Mouse (Mus musculus) urinary bladder, postnatal 10 days (tissue): ENCODE measurements at regions not wholly inside any gene's neighbourhood (a gene's known extent, or its start where the extent isn't known, plus 50 kb on each side); places are given as distances from the start of the nearest gene placed in this dataset.
"Not testable (repeated sequence)": the region's sequence is repeated elsewhere in the genome, so short reads cannot be mapped to it uniquely, and the experiment has no call there.

ENCODE experiments used
- DNase-seq: peaks from one replicate; pipeline ENCODE4 v3.0.0; 2022; ENCODE audit warnings: low spot score

DNA sequence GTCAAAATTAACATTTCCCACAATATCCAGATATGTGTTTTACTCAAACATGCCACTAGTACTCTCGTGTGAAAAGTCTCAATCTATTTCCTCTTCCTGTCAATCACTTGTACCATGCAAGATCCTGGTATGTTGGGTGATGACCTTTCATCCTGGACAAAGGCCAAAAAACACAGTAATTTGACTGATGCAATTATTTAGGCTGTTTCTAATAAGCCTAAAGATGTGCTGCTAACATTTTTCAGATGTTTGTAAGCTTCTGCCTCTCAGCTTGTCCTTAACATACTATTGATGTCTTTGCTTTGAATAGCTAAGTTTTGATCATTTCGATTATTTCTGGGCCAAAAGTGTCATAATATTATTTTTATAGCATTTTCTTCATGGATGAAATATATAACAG is 418.4 kb upstream of the Arrdc4 start:
- DNase-seq, result no peak

DNA sequence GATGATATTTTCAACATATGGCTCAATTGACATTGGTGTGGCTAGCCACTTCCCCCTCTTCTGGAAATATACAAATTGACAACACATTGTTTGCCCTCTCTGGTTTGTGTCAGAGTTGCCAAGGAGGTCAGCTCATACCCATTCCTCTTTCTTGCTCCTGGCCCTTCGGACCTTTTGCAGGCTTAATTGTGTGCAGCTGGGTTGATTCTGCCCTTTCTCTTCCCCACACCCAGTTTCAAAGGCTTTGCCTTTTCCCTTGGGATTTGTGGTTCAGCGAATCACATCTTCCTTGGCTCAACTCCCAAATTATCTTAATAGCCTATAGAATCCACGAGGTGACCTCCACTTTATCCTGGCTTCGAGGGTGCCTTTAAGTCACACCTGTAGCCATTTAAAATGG is 412.9 kb upstream of the Arrdc4 start:
- no peak for DNase-seq

DNA sequence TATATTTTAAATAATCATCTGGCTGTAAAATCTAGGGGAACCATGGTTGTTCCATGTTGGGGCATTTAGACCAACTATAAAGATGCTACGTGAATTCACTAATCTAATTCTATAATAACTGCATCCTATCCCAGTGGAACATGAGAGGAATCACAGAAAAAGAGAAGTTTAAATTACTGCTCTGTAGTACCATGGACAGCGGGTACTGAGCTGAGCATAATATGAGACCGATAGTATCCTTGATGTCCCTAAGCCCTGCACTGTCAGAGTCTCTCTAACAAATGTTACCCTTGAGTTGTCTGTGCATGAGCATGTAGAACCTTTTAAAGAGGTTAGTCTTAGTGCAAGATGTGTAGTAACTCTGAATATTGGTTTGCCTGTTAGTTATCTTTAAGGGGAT is 393.3 kb upstream of the Arrdc4 start:
- DNase-seq, result no peak

DNA sequence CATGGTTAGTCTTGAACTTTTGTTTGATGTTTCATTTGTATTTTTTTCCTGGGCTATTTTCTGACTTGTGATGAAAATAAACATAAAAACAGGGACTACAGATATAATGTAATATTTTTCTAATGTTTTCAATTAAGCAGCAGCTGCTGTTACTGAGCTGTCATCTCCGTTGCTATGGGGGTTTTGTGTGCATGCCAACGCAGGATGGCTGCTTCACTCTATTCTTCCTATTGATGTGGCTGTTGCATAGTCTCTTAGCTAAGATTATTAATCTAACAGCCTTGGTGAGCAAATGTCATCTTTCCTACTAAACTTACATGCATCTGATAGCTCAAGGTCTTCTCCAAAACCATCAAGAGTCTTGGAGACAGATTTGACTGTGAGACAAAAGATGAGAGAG is 384.4 kb upstream of the Arrdc4 start:
- DNase-seq, result no peak

DNA sequence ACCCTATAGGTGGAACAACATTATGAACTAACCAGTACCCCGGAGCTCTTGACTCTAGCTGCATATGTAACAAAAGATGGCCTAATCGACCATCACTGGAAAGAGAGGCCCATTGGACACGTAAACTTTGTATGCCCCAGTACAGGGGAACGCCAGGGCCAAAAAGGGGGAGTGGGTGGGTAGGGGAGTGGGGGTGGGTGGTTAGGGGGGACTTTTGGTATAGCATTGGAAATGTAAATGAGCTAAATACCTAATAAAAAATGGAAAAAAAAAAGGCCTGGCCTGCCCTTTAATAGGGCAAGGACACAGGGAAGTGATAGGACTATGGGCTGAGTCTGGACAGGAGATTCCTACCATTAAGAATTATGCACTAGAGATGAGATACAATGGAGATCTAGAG is 352.7 kb upstream of the Arrdc4 start:
- DNase-seq, result not testable (repeated sequence)

DNA sequence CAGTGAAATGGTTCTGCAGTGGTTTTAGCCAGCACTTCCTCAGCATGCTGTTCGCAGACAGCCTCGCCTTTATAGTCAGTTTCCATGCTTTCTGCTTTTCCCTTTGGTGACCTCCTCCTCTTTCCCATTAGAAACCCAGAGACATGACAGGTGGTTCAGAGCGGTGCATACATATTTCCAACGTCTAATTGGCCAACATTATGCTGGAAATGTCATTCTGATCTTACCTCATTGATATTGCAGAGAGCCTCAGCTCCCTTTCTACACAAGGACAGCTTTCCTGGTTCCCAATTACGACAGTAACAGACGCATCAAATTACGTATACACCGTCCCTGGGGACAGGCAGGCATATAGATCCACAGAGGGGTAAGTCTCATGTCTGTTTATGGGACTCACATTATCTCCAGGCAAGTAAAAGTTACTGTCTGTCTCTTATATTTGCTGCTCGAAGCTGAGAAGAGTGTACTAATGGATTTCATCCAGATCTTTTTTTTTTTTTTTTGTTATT is 348.6 kb upstream of the Arrdc4 start:
- DNase-seq, result no peak

DNA sequence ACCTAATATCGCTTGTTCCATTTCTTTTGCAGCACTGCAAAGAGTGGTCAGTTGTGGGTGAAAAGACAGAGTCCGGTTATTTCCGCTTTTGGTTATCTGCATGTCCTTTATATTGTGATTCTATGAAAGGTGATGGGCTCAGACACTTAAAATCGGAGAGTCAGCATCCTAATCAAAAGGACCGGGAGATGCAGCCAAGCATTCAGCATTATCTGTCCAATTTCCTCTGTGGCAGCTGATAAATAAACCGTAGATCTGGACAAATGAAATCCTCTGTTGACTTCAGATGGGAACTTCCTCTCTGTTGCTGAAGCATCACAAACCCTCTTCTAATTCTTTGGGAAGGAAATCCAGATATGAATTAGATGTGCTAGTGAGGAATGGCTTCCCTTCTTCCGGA is 325.7 kb upstream of the Arrdc4 start:
- DNase-seq, result no peak

DNA sequence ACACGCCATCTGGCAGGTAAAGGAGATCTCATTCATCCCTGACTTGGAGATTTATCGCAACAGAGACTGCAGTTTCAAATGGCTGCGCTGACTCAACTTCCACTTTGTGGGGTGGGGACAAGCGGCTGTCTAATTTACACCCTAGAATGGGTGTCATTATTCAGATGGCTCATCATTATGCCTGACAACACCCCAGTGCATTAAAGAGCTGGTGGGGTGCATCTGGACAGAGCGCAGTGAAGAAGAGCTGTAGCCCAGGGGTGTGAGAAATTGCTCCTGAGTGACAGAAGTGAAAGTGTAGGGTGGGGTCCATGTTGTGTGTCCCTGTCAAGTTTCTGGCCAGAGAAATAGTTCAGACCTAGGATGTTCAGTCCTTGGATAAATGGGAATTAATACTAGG is 314.0 kb upstream of the Arrdc4 start:
- DNase-seq, result no peak

DNA sequence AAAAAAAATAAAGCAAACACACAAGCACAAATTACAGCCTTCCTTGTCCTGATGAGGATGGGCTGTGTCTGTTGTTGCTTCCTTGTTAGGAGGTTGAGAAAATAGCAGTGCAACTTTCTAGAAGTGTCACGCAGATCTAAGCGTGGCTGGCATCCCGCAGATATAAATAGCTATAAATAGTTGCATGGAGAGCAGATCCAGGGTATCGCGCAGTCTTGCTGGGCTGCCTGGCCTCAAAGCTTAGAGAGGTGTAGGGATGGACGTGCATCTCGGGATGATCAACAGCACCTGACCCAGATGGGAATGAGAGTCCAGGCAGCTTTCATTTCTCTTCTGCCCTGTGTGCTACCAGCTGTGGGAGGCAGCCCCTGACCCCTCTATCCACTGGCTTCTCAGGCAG is 313.5 kb upstream of the Arrdc4 start:
- DNase-seq, result no peak

DNA sequence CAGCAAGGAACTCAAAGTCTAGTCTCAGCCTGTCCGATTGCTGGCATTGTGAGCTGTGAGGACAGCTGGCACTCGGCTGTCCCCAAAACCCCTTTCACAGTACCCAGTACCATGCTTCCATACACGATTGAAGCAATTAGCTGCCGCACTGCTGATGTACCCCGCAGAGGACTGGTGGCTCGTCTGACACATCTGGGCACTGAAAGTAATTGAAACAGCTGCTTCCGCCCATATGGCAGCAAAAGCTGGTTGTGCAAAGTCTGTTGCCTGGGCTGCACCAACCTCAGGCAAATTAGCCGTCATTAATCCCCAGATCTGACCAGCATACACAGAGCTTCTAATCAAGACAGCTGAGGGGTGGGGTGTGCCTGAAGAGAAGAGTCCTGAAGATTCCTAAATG is 313.1 kb upstream of the Arrdc4 start:
- no peak for DNase-seq

DNA sequence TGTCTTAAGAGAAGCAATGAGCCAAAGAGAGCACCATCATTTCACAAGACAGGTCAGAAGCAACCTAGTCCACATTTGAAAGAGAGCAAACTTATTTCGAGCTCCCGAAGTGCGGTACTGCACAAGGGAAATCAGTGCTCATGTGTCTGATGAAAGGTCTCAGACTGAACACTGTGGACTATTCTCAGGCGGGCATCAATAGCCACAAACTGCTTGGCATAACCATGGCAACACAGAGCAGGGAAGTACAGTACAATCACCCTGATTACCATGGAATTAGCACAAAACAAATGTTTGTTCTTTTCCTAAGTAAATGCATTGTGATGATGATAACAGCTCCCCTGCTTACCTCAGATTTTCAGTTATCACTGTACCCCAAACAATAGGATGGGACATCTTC is 312.2 kb upstream of the Arrdc4 start:
- DNase-seq, result no peak

DNA sequence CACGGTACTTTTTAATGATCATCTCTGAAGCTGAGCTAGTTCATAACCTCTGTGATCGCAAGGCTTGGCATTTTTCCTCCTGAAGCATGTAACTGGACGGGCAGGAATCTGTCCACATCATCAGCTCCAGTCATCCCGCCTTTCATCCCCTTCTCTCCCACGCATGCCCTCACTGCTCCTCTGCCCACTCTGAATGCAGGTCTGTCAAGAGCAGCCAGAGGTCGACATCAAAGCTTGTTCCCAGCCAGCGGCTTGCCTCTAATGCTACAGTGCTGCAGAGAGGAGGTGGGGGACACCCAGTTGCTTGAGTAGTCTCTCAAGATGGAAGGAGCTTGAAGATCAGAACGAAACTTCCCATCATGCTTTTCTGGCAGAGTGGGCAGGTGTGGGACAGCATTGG is 267.5 kb upstream of the Arrdc4 start:
- DNase-seq, result no peak

DNA sequence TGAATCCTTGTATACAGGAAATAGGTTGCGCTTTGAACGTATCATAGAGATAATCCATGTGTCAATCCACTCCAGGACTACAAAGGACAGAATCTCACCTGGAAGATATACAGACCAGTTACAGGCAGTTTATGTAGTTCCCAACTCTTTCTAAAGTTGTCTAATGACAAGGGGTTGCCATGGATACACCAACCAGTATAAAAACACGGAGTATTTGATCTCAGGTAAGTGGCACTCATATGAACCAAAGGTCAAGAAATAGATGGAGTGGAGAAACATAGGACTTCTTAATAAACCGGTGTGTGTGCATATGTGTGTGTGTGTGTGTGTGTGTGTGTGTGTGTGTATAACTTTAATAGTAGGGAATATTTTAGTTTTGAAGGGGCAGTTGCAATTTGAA is 266.0 kb upstream of the Arrdc4 start:
- no peak for DNase-seq

DNA sequence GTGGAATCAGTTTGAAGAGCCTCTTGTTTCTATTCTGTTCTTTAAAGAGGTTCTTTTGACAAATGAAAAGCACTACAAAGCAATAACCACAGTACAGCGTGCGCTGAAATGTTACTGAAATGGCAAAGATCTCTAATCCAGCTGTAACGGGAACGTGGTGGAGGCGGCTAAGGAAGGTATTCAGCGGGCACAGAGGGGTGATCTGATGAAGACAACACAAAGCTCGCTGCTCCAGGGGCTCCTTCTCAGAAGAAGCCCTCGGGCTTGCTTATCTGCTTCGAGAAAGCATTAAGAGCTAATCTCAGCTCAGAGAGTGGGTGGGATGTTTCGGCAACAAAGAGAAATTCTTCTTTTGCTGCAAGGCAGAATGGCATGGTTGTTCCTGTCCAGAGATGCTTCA is 258.2 kb upstream of the Arrdc4 start:
- no peak for DNase-seq

DNA sequence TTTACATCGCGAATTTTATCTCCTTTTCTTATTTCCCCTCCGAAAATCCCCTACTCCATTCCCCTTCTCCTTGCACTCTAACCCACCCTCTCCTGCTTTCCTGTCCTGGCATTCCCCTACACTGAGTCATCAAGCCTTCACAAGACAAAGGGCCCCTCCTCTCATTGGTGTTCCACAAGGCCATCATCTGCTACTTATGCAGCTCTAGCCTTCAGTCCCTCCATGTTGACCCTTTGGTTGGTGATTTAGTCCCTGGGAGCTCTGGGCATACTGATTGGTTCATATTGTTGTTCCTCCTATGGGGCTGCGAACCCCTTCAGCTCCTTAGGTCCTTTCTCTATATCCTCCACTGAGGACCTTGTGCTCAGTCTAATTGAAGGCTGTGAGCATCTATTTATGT is 239.0 kb upstream of the Arrdc4 start:
- no peak for DNase-seq

DNA sequence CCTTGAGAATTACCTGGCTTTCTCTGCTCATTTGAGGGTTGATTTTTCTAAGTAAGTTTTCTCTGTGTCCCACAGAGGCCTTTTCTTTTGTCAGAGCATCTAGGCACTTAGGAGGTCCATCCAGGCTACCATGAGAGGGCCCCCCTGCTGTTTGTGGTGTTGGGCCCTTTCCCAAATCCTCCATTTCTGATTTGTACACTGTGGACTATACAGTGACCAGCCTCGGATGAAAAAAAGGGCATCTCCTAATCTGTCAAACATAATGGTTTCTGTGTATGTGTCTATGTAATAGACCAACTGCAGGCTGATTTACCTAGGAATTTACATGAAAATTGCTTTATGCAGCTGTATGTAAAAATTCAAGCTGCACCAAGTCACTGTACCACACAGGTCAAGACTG is 234.9 kb upstream of the Arrdc4 start:
- DNase-seq, result no peak

DNA sequence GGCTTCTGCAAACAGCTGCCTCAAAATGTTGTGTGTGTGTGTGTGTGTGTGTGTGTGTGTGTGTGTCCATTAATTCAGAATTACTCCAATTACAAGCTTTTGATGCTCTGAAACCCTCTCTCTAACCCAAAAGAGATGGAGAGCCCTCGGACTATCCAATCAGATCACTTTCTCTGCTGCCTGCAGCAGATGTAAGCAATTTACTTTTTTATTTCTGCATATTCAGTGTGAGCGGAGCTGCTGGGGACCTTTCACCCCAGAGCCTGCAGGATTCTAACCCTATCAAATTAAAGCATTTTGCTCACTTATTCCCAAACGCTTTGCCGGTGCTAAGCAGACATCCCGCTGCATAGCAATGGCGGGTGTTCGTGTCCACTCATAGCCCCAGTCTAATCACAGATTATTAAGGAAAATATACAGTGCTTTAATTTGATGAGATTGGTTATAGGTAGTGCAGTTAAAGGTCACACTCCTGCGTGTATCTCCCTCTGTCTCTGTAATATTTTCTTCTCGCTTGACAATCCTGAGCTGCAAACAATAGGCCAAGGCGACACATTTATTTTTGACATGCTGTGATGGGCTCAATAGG is 234.0 kb upstream of the Arrdc4 start:
- no peak for DNase-seq

DNA sequence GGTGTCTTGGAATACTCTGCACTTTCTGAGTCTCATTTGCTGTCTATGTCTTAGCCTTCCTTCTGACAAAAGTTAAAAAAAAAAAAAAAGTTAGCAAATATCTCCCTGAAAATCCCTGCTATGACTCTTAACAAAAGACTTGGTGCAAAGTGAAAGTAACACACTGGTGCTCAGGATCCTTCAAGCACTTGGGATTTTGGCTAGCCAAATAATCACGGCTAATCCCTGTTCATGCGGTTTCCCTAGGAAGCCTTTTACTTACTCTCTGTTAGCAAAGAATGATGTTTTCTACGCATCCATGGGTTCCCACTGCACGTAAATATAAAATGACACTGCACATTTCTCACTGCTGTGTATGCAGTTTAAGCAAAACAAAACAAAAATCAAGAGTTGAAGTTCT is 229.5 kb upstream of the Arrdc4 start:
- no peak for DNase-seq

DNA sequence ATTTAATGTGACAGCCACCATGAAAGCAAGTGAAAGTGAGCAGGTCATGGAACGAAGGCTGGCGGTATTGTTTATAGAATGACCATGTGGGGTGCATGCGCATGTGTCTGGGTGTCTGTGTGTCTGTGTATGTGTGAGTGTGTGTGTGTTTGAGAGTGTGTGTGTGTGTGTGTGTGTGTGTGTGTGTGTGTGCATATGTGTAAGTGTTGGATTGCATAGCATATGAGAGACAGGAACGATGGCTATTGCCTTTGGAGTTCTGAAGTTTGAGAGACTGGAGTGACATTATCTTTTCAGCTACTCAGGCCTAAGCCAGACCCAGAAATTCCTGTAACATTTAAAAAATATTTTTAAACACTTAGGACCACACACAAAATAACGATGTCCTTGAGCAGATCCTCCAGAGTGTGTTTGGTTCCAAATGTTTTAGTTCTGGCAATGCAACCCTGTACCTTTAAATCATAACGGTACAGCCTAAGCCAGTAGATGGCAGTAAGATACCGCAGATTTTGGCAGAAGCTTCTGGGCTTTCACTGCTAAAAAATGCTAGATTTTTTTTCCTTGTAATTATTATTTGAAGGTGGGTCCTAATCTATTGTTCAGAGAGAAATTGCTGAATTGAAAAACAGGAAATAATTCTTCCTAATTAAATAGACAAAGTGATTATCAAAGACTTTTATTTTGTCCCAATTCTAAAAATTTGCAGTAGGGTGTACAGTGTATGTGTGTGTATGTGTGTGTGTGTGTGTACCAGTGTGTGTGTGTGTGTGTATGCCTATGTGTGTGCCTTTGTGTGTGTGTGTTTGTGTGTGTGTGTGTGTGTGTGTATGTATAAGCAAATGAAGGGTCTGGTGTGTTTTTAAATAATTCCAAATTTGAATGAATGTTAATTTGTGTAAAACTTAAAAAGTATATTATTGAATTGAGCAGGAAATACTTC is 228.0 kb upstream of the Arrdc4 start:
- no peak for DNase-seq

DNA sequence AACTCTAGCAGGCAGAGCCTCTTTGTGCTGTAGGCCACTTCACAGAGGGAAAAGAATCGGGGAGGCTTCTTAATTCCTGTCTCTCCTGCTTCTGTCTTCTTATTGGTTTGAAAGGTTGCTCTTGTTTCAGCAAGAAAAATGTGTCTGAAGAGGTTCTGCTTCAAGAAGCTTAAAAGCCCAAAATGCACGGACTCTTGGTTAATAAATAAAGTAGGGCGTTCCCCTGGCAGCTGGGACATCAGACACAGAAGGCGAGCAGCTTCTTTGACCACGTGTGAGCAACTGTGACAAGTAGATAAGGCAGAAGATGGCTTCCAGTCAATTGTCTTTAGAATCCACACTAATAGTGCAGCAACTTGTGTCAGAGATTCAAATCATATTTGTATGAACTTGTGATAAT is 226.9 kb upstream of the Arrdc4 start:
- DNase-seq, result no peak

DNA sequence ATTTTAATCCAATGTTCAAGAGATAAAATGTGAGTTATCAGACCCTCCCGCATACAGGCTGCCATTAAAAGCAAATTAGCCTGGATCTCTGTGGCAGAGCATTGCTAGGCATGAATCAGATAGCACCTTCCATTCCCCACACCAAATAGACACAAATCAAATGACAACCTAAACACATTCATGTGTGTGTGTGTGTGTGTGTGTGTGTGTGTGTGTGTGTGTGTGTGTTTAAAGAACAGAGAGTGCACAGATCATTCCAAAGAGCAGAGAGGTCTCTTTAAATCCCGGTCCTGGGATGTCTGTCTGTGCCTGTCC is 226.5 kb upstream of the Arrdc4 start:
- DNase-seq, result no peak

DNA sequence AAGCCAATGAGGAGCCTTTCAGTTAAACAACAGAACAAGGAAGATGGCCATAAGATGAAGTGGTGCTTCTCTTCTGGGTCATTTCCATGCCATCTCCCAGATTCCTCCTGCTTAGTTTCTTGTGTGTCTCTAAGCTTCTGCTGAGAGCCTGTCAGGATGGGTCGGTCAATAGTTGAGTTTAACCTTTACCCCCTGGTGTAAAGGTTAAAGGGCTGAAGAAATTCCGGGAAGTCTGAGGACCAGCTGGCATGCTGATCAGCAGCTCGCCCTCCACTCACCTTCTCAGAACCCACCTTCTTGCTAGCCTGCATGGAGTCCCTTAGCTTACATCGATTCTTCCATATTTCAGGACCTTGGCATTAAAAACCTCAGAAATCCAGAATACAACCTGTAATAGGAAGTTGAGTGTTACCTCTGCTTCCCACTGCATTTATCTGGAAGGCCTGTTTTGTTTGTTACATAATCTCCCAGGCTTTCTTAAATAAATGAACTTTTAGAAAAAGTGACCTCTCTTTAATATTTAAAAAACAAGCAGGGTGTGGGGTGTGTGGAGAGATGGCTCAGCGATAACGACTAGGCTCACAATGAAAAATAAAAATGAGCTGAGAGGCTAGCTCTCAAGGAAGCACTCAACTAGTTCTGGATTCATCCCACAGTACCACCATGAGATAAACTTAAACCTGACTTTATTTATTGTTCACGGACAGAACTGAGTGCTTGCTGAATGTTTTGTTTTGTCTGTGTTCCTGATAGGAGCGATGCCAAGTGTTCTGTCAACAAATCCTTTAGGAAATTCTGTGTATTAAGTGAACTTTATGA is 225.9 kb upstream of the Arrdc4 start:
- DNase-seq, result no peak
